Mouse (Mus musculus) intestine, postnatal 0 days (tissue): ENCODE results near the gene Gtf3c5. TPM values are rescaled to one million over a fixed set of nuclear protein-coding genes. Genes with fewer than 3 reads are reported as not detected.

Experiments used
- ATAC-seq: fragments of 200-750 bp; cut with Nextera tagmentation; 2 replicates; pipeline ENCODE4 v1.8.0; 2017; ENCODE audit warnings: mild to moderate bottlenecking, moderate TSS enrichment, moderate library complexity
- H3K27ac ChIP-seq: fragments of 300-500 bp; sonication (generic); 2 replicates; pipeline ENCODE4 v1.5.1; 2014; ENCODE audit warnings: mild to moderate bottlenecking, low read depth, low read length, moderate library complexity
- H3K27me3 ChIP-seq: fragments of 300-500 bp; sonication (generic); replicated peaks from 2 replicates; pipeline ENCODE4 v1.6.1; 2014; ENCODE audit warnings: low read length, mixed read lengths; ENCODE audit not compliant: control insufficient read depth, insufficient read depth
- H3K36me3 ChIP-seq: fragments of 300-500 bp; sonication (generic); 2 replicates; pipeline ENCODE4 v1.6.1; 2014; ENCODE audit warnings: mild to moderate bottlenecking, moderate library complexity; ENCODE audit not compliant: control insufficient read depth, insufficient read depth
- H3K4me1 ChIP-seq: fragments of 300-500 bp; sonication (generic); replicated peaks from 2 replicates; pipeline ENCODE4 v1.6.1; 2014; ENCODE audit warnings: antibody characterized with exemption, low read length, mixed read lengths; ENCODE audit not compliant: control insufficient read depth, insufficient read depth
- H3K4me2 ChIP-seq: fragments of 300-500 bp; sonication (generic); replicated peaks from 2 replicates; pipeline ENCODE4 v1.6.1; 2014; ENCODE audit warnings: low read depth, mild to moderate bottlenecking, moderate library complexity
- H3K4me3 ChIP-seq: fragments of 300-500 bp; sonication (generic); 2 replicates; pipeline ENCODE4 v1.5.1; 2014; ENCODE audit warnings: low read depth, low read length
- H3K9ac ChIP-seq: fragments of 300-500 bp; sonication (generic); 2 replicates; pipeline ENCODE4 v1.6.1; 2014; ENCODE audit warnings: mild to moderate bottlenecking, low read depth, low read length
- H3K9me3 ChIP-seq: fragments of 300-500 bp; sonication (generic); 2 replicates; pipeline ENCODE4 v1.6.1; 2016; ENCODE audit warnings: mixed run types; ENCODE audit not compliant: control insufficient read depth
- CTCF ChIP-seq: sonication (generic); IDR thresholded peaks from 2 replicates; pipeline ENCODE4 v1.5.1; 2016; ENCODE audit warnings: low read depth, mild to moderate bottlenecking, control low read depth, antibody characterized with exemption, moderate library complexity
- WGBS: fragments of 180-500 bp; shearing (Covaris S2); extraction: QIAGEN DNeasy Blood & Tissue Kit; methylation state at CpG from one replicate; pipeline ENCODE4 v1.1.7; 2014; 5-methylcytosine and 5-hydroxymethylcytosine counted together
- polyA plus RNA-seq: library from polyadenylated mRNA; unstranded; fragments of >200 nt; fragmentation: Nextera tagmentation; extraction: Ambion mirVana; gene quantifications from 2 replicates; pipeline ENCODE4 v1.2.1, GENCODE M21; 2015

Gene Gtf3c5
- polyA plus RNA-seq, 1 experiment from 2014 or later: 8.4 TPM

- Histone ChIP-seq H3K27me3 (no peaks in the 10 kb centered on the region), H3K4me3 (no peak overlapping the region), H3K36me3 (no peaks in the 10 kb centered on the region), H3K9ac (no peak overlapping the region), H3K4me1 (0 out of 2 replicates have a peak, but pooled peaks cover 3% of the 10 kb centered on the region), H3K27ac (no peak overlapping the region), H3K9me3 (no peaks in the 10 kb centered on the region), H3K4me2 (no peak overlapping the region)
- no peak for ATAC-seq
- 22% methylated on average over 2 of the region's 2 CpGs for WGBS
- TF ChIP-seq CTCF: no peak
Measured at GRCm38 (mm10) chr2:28585730-28586129, 2.2 kb upstream of the Gtf3c5 start.

GRCm38 (mm10) chr2:28585043-28585571 is 1.6 kb upstream of the Gtf3c5 start:
- no peak for ATAC-seq

GRCm38 (mm10) chr2:28582647-28583353 is 751 bp downstream of the Gtf3c5 start:
- Histone ChIP-seq H3K4me1 (0 out of 2 replicates have a peak, but pooled peaks cover 3% of the 10 kb centered on the region), H3K4me2 (peak overlapping the region; percentile 77), H3K27me3 (no peaks in the 10 kb centered on the region), H3K9me3 (no peaks in the 10 kb centered on the region), H3K36me3 (peaks cover 18% of the 10 kb centered on the region; the same call in 1 of the 2 replicates), H3K4me3 (peak overlapping the region; percentile 79), H3K9ac (peak overlapping the region; percentile 58), H3K27ac (peak overlapping the region; percentile 73)
- under 1% methylated on average over 56 of the region's 56 CpGs for WGBS
- ATAC-seq: peak; percentile 89
- TF ChIP-seq CTCF: no peak

More at GRCm38 (mm10) chr2:28585043-28585571, 1.6 kb upstream of the Gtf3c5 start:
- Histone ChIP-seq H3K27me3 (no peaks in the 10 kb centered on the region), H3K36me3 (no peaks in the 10 kb centered on the region; the same call in 1 of the 2 replicates), H3K4me3 (no peak overlapping the region), H3K27ac (no peak overlapping the region), H3K4me2 (no peak overlapping the region), H3K4me1 (0 out of 2 replicates have a peak, but pooled peaks cover 3% of the 10 kb centered on the region), H3K9me3 (no peaks in the 10 kb centered on the region), H3K9ac (no peak overlapping the region)
- WGBS: 17% methylated on average over 6 of the region's 6 CpGs
- TF ChIP-seq CTCF: peak; percentile 100

GRCm38 (mm10) chr2:28578003-28578402 is 5.5 kb downstream of the Gtf3c5 start:
- no peaks in the 10 kb centered on the region for H3K27me3 ChIP-seq
- no peaks in the 10 kb centered on the region for H3K4me1 ChIP-seq
- no peak overlapping the region for H3K4me2 ChIP-seq
- no peak for ATAC-seq
- no peak overlapping the region for H3K27ac ChIP-seq
- H3K9ac ChIP-seq: no peak overlapping the region
- no peak overlapping the region for H3K4me3 ChIP-seq
- TF ChIP-seq CTCF: peak; percentile 64
- peaks cover 59% of the 10 kb centered on the region for H3K36me3 ChIP-seq
- H3K9me3 ChIP-seq: no peaks in the 10 kb centered on the region
- WGBS: 66% methylated on average over 5 of the region's 5 CpGs

- Histone ChIP-seq H3K9ac (no peak overlapping the region), H3K4me1 (no peaks in the 10 kb centered on the region), H3K36me3 (peaks cover 71% of the 10 kb centered on the region), H3K27ac (no peak overlapping the region), H3K27me3 (no peaks in the 10 kb centered on the region), H3K4me3 (no peak overlapping the region), H3K9me3 (no peaks in the 10 kb centered on the region), H3K4me2 (no peak overlapping the region)
- 83% methylated on average over 3 of the region's 3 CpGs for WGBS
- TF ChIP-seq CTCF: no peak
- no peak for ATAC-seq
Measured at GRCm38 (mm10) chr2:28576815-28577214, 6.7 kb downstream of the Gtf3c5 start.

- WGBS: 82% methylated on average over 4 of the region's 4 CpGs
- H3K9me3 ChIP-seq: no peaks in the 10 kb centered on the region
Measured at GRCm38 (mm10) chr2:28575341-28575740, 8.2 kb downstream of the Gtf3c5 start.

More at GRCm38 (mm10) chr2:28575341-28575740, 8.2 kb downstream of the Gtf3c5 start:
- Histone ChIP-seq H3K36me3 (peaks cover 85% of the 10 kb centered on the region), H3K9ac (no peak overlapping the region), H3K27me3 (no peaks in the 10 kb centered on the region), H3K27ac (no peak overlapping the region), H3K4me3 (no peak overlapping the region), H3K4me2 (no peak overlapping the region), H3K4me1 (no peaks in the 10 kb centered on the region)
- no peak for ATAC-seq
- no peak for TF ChIP-seq CTCF
